Comparison of ENCODE assay signal across 9 mouse cellular contexts in the genomic region with DNA sequence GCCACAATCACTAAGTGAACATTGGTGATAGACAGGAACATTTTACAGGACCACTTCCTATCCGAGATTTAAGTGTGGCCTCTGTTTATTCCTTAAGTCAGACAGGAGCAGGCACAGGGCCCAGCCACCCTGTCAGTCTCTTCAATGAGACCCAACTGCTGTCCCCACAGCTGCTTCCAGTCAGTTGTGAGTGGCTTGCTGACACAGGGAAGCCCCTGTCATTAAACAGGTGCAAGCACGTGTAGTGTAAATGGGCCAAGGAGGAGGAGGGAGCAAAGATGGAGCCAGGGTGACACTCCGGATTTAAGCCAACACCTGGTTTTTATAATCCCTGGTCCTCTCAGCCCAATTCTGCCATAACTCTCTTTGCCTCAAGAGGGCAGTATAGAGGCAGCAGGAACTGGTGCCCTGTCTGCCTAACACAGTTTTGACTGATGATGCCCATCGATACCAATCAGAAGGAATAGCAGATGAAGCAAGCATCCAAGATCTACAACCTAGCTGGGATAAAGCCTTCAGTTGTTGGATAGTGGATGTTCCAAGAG. TPM values are rescaled to one million over a fixed set of nuclear protein-coding genes. Genes with fewer than 3 reads are reported as not detected.
DNase-seq lines count a peak whose midpoint lies in the region; ATAC-seq and TF ChIP-seq lines count a peak whose summit lies in the region.
"Had no signal": no experiment of that assay in that cellular context is flagged by ENCODE, and none has a peak within 500 bp of the region (broad histone marks: within the 10 kb centered on the region; RNA-seq: fewer than 3 reads in every experiment).

No protein-coding gene starts in this region.

- no peak overlapping the region for H3K4me2 ChIP-seq in embryonic facial prominence, embryonic 14.5 days (ENCODE audit: low read depth, low read length)
- H3K4me2 ChIP-seq: liver, embryonic 13.5 days had no signal

- no peak overlapping the region for H3K9ac ChIP-seq in ES-E14 (ENCODE audit: insufficient read depth, low read depth, low read length, poor library complexity, severe bottlenecking)
- H3K9ac ChIP-seq in embryonic facial prominence, embryonic 14.5 days (ENCODE audit: low read depth, low read length): no peak overlapping the region
- H3K9ac ChIP-seq: liver, embryonic 13.5 days had no signal

- H3K27ac ChIP-seq in ES-E14 (ENCODE audit: insufficient read depth, low read depth, low read length, poor library complexity, severe bottlenecking): no peak overlapping the region
- H3K27ac ChIP-seq in embryonic facial prominence, embryonic 14.5 days (replicated peaks; ENCODE audit: low read depth, low read length): no peak overlapping the region
- H3K27ac ChIP-seq: liver, embryonic 13.5 days had no signal

- intact Hi-C loops in left cerebral cortex, postnatal 36 days (cut with DNase I): loop anchor here (5.0 kb wide), 1 partner anchor 55 kb away; no protein-coding TSS in a partner anchor

- DNase-seq in kidney, adult 8-10 months: peak; percentile 33 to 43
- no peak for DNase-seq in kidney, adult 11 months
- DNase-seq in ES-E14 (ENCODE audit: low read depth, low spot score): peak; percentile 25
- peak; percentile 48 for DNase-seq in brain, embryonic 14.5 days (ENCODE audit: low read depth)
- peak; percentile 70 for DNase-seq in embryonic facial prominence, embryonic 14.5 days (ENCODE audit: low spot score)
- DNase-seq in left cerebral cortex, postnatal 36 days (ENCODE audit: low spot score in 2 of 2): peak; percentile 35 to 42
- peak; percentile 70 for DNase-seq in retina, postnatal 1 day
- DNase-seq in spleen, postnatal 14 days (ENCODE audit: low spot score in 2 of 2): no peak
- DNase-seq: liver, embryonic 13.5 days had no signal

- in situ Hi-C loops in ES-E14 (cut with MboI; ENCODE audit: low sequenced_read_pairs in 2 of 2, unreplicated experiment in 2 of 2): no loop called here

- H3K9me3 ChIP-seq in ES-E14 (ENCODE audit: control insufficient read depth, insufficient read depth, low read depth, low read length): no peaks in the 10 kb centered on the region
- H3K9me3 ChIP-seq in embryonic facial prominence, embryonic 14.5 days (ENCODE audit: control insufficient read depth, low read length): no peaks in the 10 kb centered on the region
- H3K9me3 ChIP-seq: liver, embryonic 13.5 days had no signal

- H3K4me1 ChIP-seq in ES-E14 (ENCODE audit: control insufficient read depth in 2 of 2, insufficient read depth in 2 of 2, low read length in 2 of 2, poor library complexity in 1 of 2): no peaks in the 10 kb centered on the region
- H3K4me1 ChIP-seq in embryonic facial prominence, embryonic 14.5 days (ENCODE audit: control insufficient read depth, insufficient read depth, low read length): no peaks in the 10 kb centered on the region
- H3K4me1 ChIP-seq: liver, embryonic 13.5 days had no signal

- peak; percentile 60; the same call in 1 of the 2 replicates for ATAC-seq in embryonic facial prominence, embryonic 14.5 days (ENCODE audit: low read depth)

- TF ChIP-seq POLR2A in brain, embryonic 14.5 days (IDR thresholded peaks at IDR 0.05; ENCODE audit: borderline replicate concordance, extremely low read depth, insufficient read depth, insufficient read length, poor library complexity, severe bottlenecking): no peak

- H3K27me3 ChIP-seq in embryonic facial prominence, embryonic 14.5 days (replicated peaks; ENCODE audit: control insufficient read depth, insufficient read depth, low read length): no peaks in the 10 kb centered on the region; the same call in 1 of the 2 replicates
- H3K27me3 ChIP-seq: liver, embryonic 13.5 days had no signal

- no peak overlapping the region for H3K4me3 ChIP-seq in ES-E14 (ENCODE audit: insufficient read depth in 1 of 2, low read depth in 1 of 2, low read length in 2 of 2, poor library complexity in 1 of 2, severe bottlenecking in 1 of 2)
- H3K4me3 ChIP-seq in embryonic facial prominence, embryonic 14.5 days (ENCODE audit: low read depth, low read length): no peak overlapping the region
- H3K4me3 ChIP-seq: liver, embryonic 13.5 days had no signal

- TF ChIP-seq CTCF in brain, embryonic 14.5 days (IDR thresholded peaks at IDR 0.05; ENCODE audit: borderline replicate concordance, extremely low read depth, insufficient read depth, insufficient read length): peak; percentile 83; the same call in 1 of the 2 replicates

- WGBS in embryonic facial prominence, embryonic 14.5 days: 25% methylated on average over 4 of the region's 4 CpGs

- H3K36me3 ChIP-seq in ES-E14 (ENCODE audit: control insufficient read depth, insufficient read depth, low read length, poor library complexity, severe bottlenecking): no peaks in the 10 kb centered on the region
- no peaks in the 10 kb centered on the region for H3K36me3 ChIP-seq in embryonic facial prominence, embryonic 14.5 days (ENCODE audit: control insufficient read depth, insufficient read depth, low read length)
- H3K36me3 ChIP-seq: liver, embryonic 13.5 days had no signal

TF ChIP-seq in ES-E14, 5 proteins besides CTCF, POLR2A, EP300 and RAD21:
- TF ChIP-seq CHD2 (IDR thresholded peaks at IDR 0.05; ENCODE audit: low read depth, low read length): no peak
- TF ChIP-seq HCFC1 (IDR thresholded peaks at IDR 0.05; ENCODE audit: borderline replicate concordance, insufficient read depth, low read length): no peak
- no peak for TF ChIP-seq ZNF384 (IDR thresholded peaks at IDR 0.05; ENCODE audit: low read depth, low read length)
TF ChIP-seq in ES-E14: peak in this region for 0.

RNA-seq across cellular contexts. Expression of gene Myo18b, which starts 19.2 kb away (rescaled TPM):
- total RNA-seq in ES-E14 (2012; rRNA removed): 2.0 and 2.3 TPM in 2 replicates
- 1.1 and 1.8 TPM in 2 replicates for polyA plus RNA-seq in brain, embryonic 14.5 days (2012; rRNA removed)
- 6.7 and 9.4 TPM in 2 replicates for polyA plus RNA-seq in embryonic facial prominence, embryonic 14.5 days (2014; fragmentation: Nextera tagmentation; extraction: Ambion mirVana)
- total RNA-seq in left cerebral cortex, postnatal 36 days (2021): 1 to 10 TPM; 1.7 TPM

Comparison
In these comparisons a context has a peak if more than half of its experiments do, and no peak if none do; other contexts are left out.
1. DNase-seq: peak in kidney, adult 8-10 months (2 of 2), ES-E14 (single experiment), brain, embryonic 14.5 days (single experiment), embryonic facial prominence, embryonic 14.5 days (single experiment), left cerebral cortex, postnatal 36 days (2 of 2) and retina, postnatal 1 day (single experiment); none in kidney, adult 11 months (single experiment) and spleen, postnatal 14 days (0 of 2).